Mouse (Mus musculus) layer of hippocampus, postnatal 14 days (tissue): ENCODE results near the gene Rab39. TPM values are rescaled to one million over a fixed set of nuclear protein-coding genes. Genes with fewer than 3 reads are reported as not detected.

Source experiments
- total RNA-seq, 2 experiments: library from RNA; stranded (reverse); gene quantifications; 2 replicates each; pipeline ENCODE4 v1.2.3; 2021

Rab39 gene
- total RNA-seq, 2 experiments from 2014 or later: 1.6 to 1.8 TPM

Other genes starting within 250 kb of the Rab39 start
- 10 to 100 TPM; 22.3 to 24.4 TPM for gene Atm, start 169.5 kb downstream of the Rab39 start, total RNA-seq
- gene Npat, start 169.2 kb downstream of the Rab39 start, total RNA-seq: 10 to 100 TPM; 14.3 to 16.3 TPM
- 100 to 1,000 TPM in 1 of 2 experiments, 10 to 100 TPM in 1; 94.1 to 102 TPM for gene Acat1, start 95.8 kb downstream of the Rab39 start, total RNA-seq
- gene Cul5, start 36.2 kb downstream of the Rab39 start, total RNA-seq: 10 to 100 TPM; 58.4 to 59.1 TPM
- 1 to 10 TPM; 5.9 to 6.6 TPM for gene Slc35f2, start 65.3 kb upstream of the Rab39 start, total RNA-seq
- gene Sln, start 143.9 kb upstream of the Rab39 start, total RNA-seq: under 1 TPM; 0.29 to 0.99 TPM